Mouse (Mus musculus) 3134 (cell line): ENCODE measurements around the gene Lhx4.

Experiments used
- DNase-seq: peaks from one replicate; pipeline ENCODE4 v3.0.0-alpha.2; 2011; ENCODE audit warnings: low spot score; ENCODE audit not compliant: insufficient read length; ENCODE audit errors: extremely low read depth

Gene Lhx4

DNA sequence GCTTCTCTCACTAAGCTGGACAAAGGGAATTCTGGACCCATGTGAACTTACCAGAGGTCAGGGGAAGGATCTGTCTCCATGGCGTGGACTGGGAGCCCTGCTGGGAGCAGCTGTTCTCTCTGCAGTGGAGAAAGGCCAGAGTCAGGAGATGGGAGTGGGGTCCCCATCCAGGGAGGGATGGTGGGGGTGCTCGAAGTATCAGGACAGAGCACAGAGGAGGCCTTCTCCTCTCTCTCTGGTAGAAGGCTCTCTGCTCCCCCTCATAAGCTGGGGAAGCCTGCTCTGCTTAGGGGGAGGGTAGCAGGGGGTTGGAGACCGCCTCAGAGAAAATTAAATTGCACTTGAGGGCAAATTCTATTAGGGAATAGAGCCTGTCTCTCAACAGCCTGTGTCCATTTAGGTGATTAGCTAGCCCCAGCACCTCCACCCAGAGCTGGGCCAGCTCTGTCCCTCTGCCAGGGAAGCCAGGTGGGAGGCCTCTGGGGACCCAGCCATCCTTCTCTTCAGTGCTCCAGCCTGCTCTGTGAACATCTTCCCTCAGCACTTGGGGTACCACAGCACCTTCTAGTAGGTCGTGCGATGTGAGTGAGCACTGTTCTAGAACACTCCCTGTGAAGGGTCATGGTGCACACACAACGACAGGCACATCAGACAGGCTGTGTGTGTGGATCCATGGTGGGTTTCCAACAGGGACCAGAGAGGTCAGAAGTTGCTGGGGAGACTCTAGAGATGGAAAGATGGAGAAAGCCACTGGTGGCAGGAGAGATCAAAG, at the start of gene Lhx4:
Gene Lhx4 (minus strand): TSS at position 201 of the 772 bp plus-strand sequence.
- DNase-seq: no peak

DNA sequence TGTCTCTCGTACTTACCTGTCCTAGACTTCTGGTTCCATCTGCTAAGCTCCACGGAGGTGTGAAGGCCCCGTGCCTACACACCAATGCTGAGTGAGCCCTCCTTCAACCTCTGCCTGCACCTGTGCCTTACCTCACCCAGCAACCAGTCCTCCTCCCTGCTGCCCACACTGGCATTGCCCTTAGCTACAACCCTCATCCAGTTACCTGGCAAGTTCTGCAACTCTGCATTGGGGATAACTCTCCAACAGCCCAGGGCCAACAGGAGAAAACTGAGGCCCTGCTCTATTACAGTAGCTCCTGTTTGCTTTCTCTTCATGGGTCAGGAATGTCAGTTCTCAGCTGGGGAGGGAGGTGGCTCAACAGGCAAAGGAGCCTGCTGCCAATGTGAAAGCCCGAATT, 46.5 kb upstream of the Lhx4 start:
- DNase-seq: no peak

DNA sequence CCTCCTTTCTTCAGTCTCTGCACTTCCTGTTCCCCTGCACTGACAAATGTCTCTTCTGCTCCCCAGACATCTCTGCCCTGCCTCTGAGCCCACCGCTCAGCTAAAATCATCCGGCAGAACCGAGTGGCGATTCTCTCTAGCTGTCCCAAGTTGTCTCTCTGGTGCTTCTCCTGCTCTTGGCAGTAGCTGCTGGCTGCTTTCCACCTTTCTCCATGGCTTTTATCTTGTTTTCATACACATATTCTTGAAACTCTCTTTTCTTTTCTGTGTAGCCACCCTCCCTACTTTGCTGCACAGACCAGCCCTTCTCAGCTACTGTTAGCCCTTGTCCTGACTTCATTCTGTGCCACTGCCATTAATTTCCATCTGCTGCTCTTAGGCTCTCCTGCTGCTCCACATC, 45.9 kb upstream of the Lhx4 start:
- DNase-seq: no peak

DNA sequence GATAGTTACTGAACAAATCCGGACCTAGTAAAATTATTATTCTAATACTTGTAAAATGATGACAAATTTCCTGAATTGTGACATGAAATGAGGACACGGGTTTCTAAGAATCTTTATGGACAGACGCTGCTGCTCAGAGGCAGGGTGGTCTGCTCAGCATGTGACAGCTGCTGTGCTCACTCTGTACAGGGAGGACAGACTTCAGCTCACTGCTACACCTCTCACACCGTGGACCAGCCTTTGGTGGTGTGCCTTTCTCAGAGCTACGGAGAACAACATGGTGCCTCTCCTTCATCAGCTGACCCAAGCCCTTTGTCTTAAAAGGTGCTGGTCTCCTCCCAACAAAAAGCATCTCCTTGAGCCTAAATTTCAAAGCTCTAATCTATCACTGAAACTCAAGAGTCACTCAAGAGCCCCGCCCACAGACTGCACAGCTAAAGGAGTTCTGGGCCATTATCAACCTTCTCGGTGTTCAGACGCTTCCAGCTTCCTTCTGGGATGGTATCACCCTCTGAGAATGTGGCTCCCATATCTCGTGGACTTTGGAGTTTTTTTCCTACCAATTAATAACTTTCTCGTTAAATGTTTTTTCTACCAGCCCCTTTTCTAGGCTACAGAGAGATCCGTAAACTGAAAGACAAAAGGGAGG, 45.4 kb upstream of the Lhx4 start:
- DNase-seq: no peak

DNA sequence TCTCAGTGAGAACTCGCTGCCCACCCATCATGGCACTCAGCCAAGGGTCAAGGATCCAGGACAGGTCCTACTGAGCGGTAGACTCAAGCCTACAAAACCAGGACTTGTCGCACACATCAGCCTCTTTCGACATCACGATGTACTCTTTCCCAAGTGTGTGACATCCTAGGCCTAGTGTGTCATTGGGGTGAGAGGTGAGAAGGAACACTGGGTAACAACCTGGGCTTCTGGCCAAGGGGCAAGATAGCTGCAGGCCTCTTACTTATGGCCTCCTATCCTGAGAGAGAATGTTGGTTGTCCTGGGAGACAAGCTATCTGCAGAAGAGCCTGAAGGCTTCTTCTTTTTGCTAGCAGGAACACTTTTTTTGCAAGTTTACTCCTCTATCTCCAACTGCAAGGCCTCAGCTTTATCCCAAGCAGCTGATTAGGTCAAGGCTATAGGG, 44.3 kb upstream of the Lhx4 start:
- no peak for DNase-seq

DNA sequence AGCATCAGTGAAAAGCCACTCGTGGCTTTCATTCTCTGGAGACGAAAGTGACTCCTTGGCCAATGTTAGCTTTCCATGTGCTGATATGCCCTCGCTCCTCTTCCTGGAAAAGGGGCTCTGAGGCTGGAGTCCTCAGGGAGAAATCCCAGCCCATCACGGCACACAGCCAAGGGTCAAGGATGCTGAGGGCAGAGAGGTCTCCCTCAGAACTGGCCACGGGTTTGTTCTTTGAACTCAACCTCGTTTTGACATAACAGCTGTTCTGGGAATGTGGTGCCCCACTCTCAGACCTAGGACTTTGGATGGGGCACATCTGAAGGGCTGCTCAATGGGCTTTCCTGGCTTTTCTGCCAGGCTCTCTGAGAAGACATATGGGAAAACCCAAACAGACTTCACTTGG, 43.4 kb upstream of the Lhx4 start:
- no peak for DNase-seq

DNA sequence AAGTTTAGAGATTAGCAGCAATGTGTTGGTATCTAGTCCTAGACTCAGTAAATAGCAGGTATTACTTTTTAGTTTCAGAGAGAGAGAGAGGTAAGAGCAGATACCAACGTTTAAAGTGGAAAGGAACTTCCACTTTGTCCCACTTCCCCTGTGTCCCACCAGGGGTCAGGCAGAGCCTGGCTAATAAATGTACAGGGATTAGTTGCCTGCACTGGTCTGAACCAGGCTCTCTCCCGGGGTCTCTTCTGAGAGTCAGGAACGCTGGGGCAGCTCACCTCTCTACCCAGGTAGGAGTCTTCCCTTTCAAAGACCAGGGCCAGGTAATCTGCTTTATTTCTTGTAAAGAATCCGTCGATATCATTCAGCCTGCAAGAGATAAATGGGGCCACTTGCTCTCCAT, 40.4 kb upstream of the Lhx4 start:
- DNase-seq: no peak

- no peak for DNase-seq
Observed at GRCm38 (mm10) chr1:155790111-155790974, 38.9 kb upstream of the Lhx4 start.

DNA sequence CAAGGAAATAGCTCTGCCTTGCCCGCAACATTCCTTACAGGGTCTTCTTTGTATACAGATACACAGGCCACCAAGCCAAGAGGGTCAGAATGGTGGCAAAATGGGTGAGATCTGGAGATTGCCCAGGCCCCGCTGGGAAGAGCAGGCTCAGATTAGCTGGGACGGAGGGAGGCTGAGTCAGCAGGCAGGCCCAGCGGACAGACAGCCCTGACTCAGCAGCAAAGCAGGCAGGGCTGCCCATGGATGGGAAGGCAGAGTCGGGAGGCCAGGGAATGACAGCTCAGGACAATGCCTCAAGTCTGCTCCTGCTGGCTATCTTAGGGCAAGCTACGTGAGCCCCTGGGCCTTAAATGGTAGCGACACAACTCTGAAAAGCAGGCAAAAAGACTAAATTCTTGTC, 34.4 kb upstream of the Lhx4 start:
- DNase-seq: peak; percentile 53

GRCm38 (mm10) chr1:155784343-155785205, 33.1 kb upstream of the Lhx4 start:
- DNase-seq: peak; percentile 40

DNA sequence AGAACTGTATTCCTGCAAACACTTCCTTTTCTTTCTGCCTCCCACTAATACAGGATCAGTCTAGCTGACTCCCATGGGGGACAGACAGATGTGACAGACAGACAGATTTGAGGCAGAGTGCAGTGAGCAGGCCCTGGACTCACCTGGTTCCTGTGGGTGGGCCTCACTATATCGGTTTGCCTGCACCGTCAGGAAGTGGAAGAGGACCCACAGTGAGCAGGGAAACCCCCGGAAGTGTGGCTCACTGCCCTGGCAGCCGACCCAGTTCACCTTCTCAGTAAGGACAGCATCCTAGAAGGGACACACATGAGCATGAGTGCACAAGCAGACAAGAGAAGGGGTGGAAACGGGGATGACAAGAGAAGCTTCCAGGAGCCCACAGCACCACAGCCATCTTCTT, 30.9 kb upstream of the Lhx4 start:
- DNase-seq: no peak

- no peak for DNase-seq
Observed at GRCm38 (mm10) chr1:155777641-155778625, 26.4 kb upstream of the Lhx4 start.

- no peak for DNase-seq
Observed at GRCm38 (mm10) chr1:155759167-155759566, 7.7 kb upstream of the Lhx4 start.

GRCm38 (mm10) chr1:155758711-155759110, 7.2 kb upstream of the Lhx4 start:
- DNase-seq: no peak

DNA sequence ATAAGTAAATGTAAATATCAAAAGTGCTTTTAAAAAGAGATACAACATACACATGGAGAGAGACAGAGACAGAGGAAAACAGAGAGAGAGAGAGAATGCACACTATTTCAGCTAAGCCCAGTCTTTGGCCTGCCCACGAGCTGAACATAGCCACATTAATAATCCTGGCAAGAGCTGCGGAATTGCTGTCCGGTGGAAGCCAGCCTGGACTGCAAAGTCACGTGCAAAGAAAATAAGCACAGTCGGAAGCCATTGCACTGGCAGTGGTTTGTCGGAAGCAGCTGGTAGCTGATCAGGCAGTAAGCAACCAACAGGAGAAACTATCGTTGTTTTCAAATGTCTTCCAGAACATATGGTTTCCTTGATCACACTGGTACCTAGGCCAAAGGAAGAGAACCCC, 6.1 kb upstream of the Lhx4 start:
- no peak for DNase-seq

DNA sequence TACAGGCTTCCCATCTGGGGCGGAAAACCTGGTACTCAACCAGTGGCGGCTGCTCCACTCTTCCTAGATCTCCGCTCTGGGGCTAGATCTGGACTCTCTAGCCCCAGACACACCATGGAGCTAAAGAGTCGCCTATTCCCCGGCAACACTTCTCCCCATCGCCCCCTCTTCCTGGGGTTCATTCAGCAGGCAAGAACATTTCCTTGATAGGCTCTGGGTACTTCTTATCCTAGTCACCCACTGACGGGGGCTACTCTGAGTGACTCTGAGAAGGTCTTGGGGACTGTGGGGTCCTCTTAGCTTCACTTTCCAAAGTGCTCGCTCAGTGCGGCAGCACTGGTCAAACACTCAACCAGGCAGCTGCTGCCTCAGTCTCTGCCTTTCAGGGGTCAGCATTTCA, 1.9 kb upstream of the Lhx4 start:
- DNase-seq: no peak

- no peak for DNase-seq
Observed at GRCm38 (mm10) chr1:155750517-155751178, 836 bp downstream of the Lhx4 start.

GRCm38 (mm10) chr1:155747911-155748310, 3.6 kb downstream of the Lhx4 start:
- DNase-seq: no peak

DNA sequence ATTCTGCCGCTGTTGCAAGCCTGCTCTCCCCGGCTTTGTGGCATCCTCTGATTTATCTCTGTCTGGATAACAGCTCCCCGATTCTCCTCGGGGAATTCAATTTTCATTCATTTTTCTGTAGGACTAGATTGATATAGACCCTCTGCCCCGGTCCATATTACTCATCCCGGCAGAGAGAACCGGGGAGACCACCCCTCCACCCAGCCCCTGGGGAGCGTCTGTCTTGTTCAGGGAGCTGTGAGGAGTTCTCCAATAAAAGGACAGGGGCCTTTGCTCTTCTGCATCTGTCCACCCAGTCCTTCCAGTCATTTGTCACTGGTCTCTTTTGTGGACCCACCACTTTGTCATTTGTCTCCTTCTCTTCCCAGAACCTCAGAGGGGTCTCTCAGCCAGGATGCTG, 4.5 kb downstream of the Lhx4 start:
- no peak for DNase-seq
